In the genomic region with DNA sequence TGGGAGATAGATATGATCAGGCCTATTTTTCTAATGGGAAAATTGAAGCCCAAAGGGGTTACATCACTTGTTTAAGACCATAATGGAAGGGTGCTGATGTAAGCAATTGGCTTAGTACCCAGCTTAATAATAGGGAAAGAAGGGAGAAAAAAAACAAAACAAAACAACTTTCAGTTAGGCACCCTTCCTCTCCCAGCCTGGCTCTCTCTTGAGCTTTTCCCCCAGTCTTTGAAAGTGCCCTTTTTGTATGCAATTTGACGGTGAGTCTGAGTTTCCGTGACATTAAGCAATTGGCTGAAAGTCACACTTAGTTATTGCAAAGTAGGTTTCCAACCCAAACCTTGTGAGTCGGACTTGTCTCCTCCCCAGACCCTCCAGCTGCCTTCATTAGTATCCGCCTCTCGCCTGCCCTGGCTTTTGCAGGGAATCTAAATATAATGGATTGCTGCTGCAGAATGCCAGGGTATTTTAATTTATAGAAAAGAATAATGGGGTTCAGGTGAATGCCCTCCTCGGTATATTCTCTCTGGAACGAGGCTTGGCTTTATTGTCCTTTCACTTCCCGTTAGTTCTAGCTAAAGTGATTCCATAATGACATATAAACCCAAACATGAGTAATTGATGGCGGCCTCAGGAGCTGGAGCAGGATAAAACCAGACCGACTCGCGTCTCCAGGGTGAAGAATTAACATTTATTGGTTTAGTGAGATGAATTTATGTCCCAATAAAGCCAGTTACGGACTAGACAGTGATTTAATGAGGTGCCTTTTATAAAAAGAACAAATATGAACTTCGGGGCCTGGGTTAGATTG, we compare ENCODE assay signal across 15 mouse cellular contexts. TPM values are rescaled to one million over a fixed set of nuclear protein-coding genes. Genes with fewer than 3 reads are reported as not detected.
A peak's percentile ranks its signal among the peaks of the same experiment; 100 is the strongest.
DNase-seq lines count a peak whose midpoint lies in the region; ATAC-seq and TF ChIP-seq lines count a peak whose summit lies in the region.
"Had no signal": no experiment of that assay in that cellular context is flagged by ENCODE, and none has a peak within 500 bp of the region (broad histone marks: within the 10 kb centered on the region; RNA-seq: fewer than 3 reads in every experiment).

No protein-coding gene starts in this region.

- peaks cover 16% of the 10 kb centered on the region for H3K4me1 ChIP-seq in forebrain, embryonic 13.5 days
- H3K4me1 ChIP-seq in forebrain, postnatal 0 days (ENCODE audit: insufficient read depth), result no peaks in the 10 kb centered on the region
- H3K4me1 ChIP-seq in limb, embryonic 11.5 days (ENCODE audit: control insufficient read depth, insufficient read depth, low read length), result no peaks in the 10 kb centered on the region
- H3K4me1 ChIP-seq in limb, embryonic 10.5 days, result peaks cover 14% of the 10 kb centered on the region
- H3K4me1 ChIP-seq in neural tube, embryonic 15.5 days, result peaks cover 17% of the 10 kb centered on the region
- H3K4me1 ChIP-seq: heart, embryonic 10.5 days had no signal

- no peak for DNase-seq in forebrain, postnatal 0 days
- peak; percentile 35 for DNase-seq in limb, embryonic 11.5 days (ENCODE audit: low spot score)
- no peak for DNase-seq in limb, embryonic 10.5 days (ENCODE audit: low spot score)
- DNase-seq in hindlimb bud, embryonic 11.5 days (ENCODE audit: extremely low spot score, low read depth, low spot score), result peak; percentile 41
- no peak for DNase-seq in adrenal gland, postnatal 14 days
- no peak for DNase-seq in yolk sac, embryonic 10.5 days (ENCODE audit: low spot score)
- DNase-seq: liver; lung, adult 18-20 months; lung, postnatal 4 days had no signal

- H3K36me3 ChIP-seq in forebrain, embryonic 13.5 days (ENCODE audit: poor library complexity, severe bottlenecking), result no peaks in the 10 kb centered on the region
- no peaks in the 10 kb centered on the region for H3K36me3 ChIP-seq in forebrain, postnatal 0 days (ENCODE audit: insufficient read depth)
- H3K36me3 ChIP-seq in limb, embryonic 11.5 days (ENCODE audit: control insufficient read depth, insufficient read depth, low read length), result no peaks in the 10 kb centered on the region
- H3K36me3 ChIP-seq in limb, embryonic 10.5 days, result no peaks in the 10 kb centered on the region
- no peaks in the 10 kb centered on the region for H3K36me3 ChIP-seq in neural tube, embryonic 15.5 days
- H3K36me3 ChIP-seq: heart, embryonic 10.5 days; midbrain, embryonic 13.5 days had no signal

- H3K27me3 ChIP-seq in forebrain, embryonic 13.5 days, result no peaks in the 10 kb centered on the region
- no peaks in the 10 kb centered on the region for H3K27me3 ChIP-seq in forebrain, postnatal 0 days (ENCODE audit: insufficient read depth, low read length)
- no peaks in the 10 kb centered on the region for H3K27me3 ChIP-seq in limb, embryonic 11.5 days (ENCODE audit: control insufficient read depth, insufficient read depth, low read length)
- H3K27me3 ChIP-seq in limb, embryonic 10.5 days (ENCODE audit: low read depth, poor library complexity, severe bottlenecking), result no peaks in the 10 kb centered on the region
- no peaks in the 10 kb centered on the region for H3K27me3 ChIP-seq in neural tube, embryonic 15.5 days (replicated peaks)
- H3K27me3 ChIP-seq: midbrain, embryonic 13.5 days had no signal

- H3K4me3 ChIP-seq in forebrain, embryonic 13.5 days, result no peak overlapping the region
- H3K4me3 ChIP-seq in forebrain, postnatal 0 days (ENCODE audit: low read depth, low read length), result no peak overlapping the region
- H3K4me3 ChIP-seq in limb, embryonic 11.5 days (ENCODE audit: low read depth, low read length), result no peak overlapping the region
- H3K4me3 ChIP-seq in limb, embryonic 10.5 days, result no peak overlapping the region
- H3K4me3 ChIP-seq in neural tube, embryonic 15.5 days (replicated peaks), result no peak overlapping the region
- H3K4me3 ChIP-seq: heart, embryonic 10.5 days; midbrain, embryonic 13.5 days had no signal

- H3K27ac ChIP-seq in forebrain, embryonic 13.5 days, result no peak overlapping the region
- no peak overlapping the region for H3K27ac ChIP-seq in forebrain, postnatal 0 days (ENCODE audit: low read depth, low read length)
- H3K27ac ChIP-seq in limb, embryonic 11.5 days (replicated peaks; ENCODE audit: low read depth, low read length), result no peak overlapping the region
- H3K27ac ChIP-seq in limb, embryonic 10.5 days, result no peak overlapping the region
- 0 out of 2 replicates have a peak overlapping the region, but pooled peaks have one; percentile 49 for H3K27ac ChIP-seq in neural tube, embryonic 15.5 days (replicated peaks)
- H3K27ac ChIP-seq: heart, embryonic 10.5 days; midbrain, embryonic 13.5 days had no signal

- H3K9me3 ChIP-seq in forebrain, embryonic 13.5 days (replicated peaks), result no peaks in the 10 kb centered on the region
- H3K9me3 ChIP-seq in forebrain, postnatal 0 days (ENCODE audit: low read length), result no peaks in the 10 kb centered on the region
- no peaks in the 10 kb centered on the region for H3K9me3 ChIP-seq in limb, embryonic 11.5 days (ENCODE audit: control insufficient read depth, low read length)
- no peaks in the 10 kb centered on the region for H3K9me3 ChIP-seq in limb, embryonic 10.5 days (replicated peaks)
- H3K9me3 ChIP-seq in neural tube, embryonic 15.5 days (replicated peaks), result no peaks in the 10 kb centered on the region
- H3K9me3 ChIP-seq: heart, embryonic 10.5 days; midbrain, embryonic 13.5 days had no signal

- peak; percentile 71 for ATAC-seq in forebrain, embryonic 13.5 days
- ATAC-seq in forebrain, postnatal 0 days, result no peak
- ATAC-seq in limb, embryonic 11.5 days (ENCODE audit: insufficient number of reproducible peaks, low FRiP score, low TSS enrichment, low read depth), result peak; percentile 62; the same call in 1 of the 2 replicates
- ATAC-seq in neural tube, embryonic 15.5 days (ENCODE audit: low FRiP score), result no peak
- ATAC-seq: activated CD4-positive, CD25-positive, alpha-beta regulatory T cell, adult 4 months; midbrain, embryonic 13.5 days had no signal

- no peak overlapping the region for H3K9ac ChIP-seq in forebrain, embryonic 13.5 days
- no peak overlapping the region for H3K9ac ChIP-seq in forebrain, postnatal 0 days
- H3K9ac ChIP-seq in limb, embryonic 11.5 days (ENCODE audit: low read length), result no peak overlapping the region
- H3K9ac ChIP-seq in neural tube, embryonic 15.5 days (replicated peaks), result no peak overlapping the region
- H3K9ac ChIP-seq: midbrain, embryonic 13.5 days had no signal

- H3K4me2 ChIP-seq in forebrain, embryonic 13.5 days, result no peak overlapping the region
- no peak overlapping the region for H3K4me2 ChIP-seq in forebrain, postnatal 0 days (ENCODE audit: low read depth)
- H3K4me2 ChIP-seq in limb, embryonic 11.5 days (ENCODE audit: low read depth, severe bottlenecking), result no peak overlapping the region
- H3K4me2 ChIP-seq in neural tube, embryonic 15.5 days, result no peak overlapping the region
- H3K4me2 ChIP-seq: midbrain, embryonic 13.5 days had no signal

- TF ChIP-seq CTCF in forebrain, postnatal 0 days (IDR thresholded peaks at IDR 0.05; ENCODE audit: low read depth), result no peak

- 48% methylated on average over 14 of the region's 14 CpGs for WGBS in forebrain, embryonic 13.5 days
- 40% methylated on average over 14 of the region's 14 CpGs for WGBS in forebrain, postnatal 0 days
- WGBS in limb, embryonic 11.5 days, result 32% methylated on average over 14 of the region's 14 CpGs
- WGBS in limb, embryonic 10.5 days, result 64% methylated on average over 14 of the region's 14 CpGs
- WGBS in neural tube, embryonic 15.5 days, result 20% methylated on average over 14 of the region's 14 CpGs

RNA-seq across cellular contexts. Expression of a gene that starts 12.7 kb away (rescaled TPM):
- polyA plus RNA-seq in forebrain, embryonic 13.5 days (2015; fragmentation: Nextera tagmentation; extraction: Ambion mirVana), result 0.56 and 0.62 TPM in 2 replicates
- total RNA-seq in forebrain, postnatal 0 days (2014; rRNA removed), result 1.7 and 2.5 TPM in 2 replicates
- 1.7 and 2.3 TPM in 2 replicates for polyA plus RNA-seq in forebrain, postnatal 0 days (2015; fragmentation: Nextera tagmentation; extraction: Ambion mirVana)
- polyA plus RNA-seq in limb, embryonic 11.5 days (2014; fragmentation: Nextera tagmentation; extraction: Ambion mirVana), result 0.33 and 0.55 TPM in 2 replicates
- 0.16 TPM in 1 of 2 replicates, not detected in the other for polyA plus RNA-seq in limb, embryonic 10.5 days (2016; fragmentation: Nextera tagmentation; extraction: Ambion mirVana)
- polyA plus RNA-seq in neural tube, embryonic 15.5 days (2015; fragmentation: Nextera tagmentation; extraction: Ambion mirVana), result 0.86 and 3.0 TPM in 2 replicates
- total RNA-seq in adrenal gland, postnatal 14 days (2021), result 0.33 and 0.34 TPM in 2 replicates
- total RNA-seq: gastrocnemius, postnatal 14 days had no signal
- polyA plus RNA-seq: activated CD4-positive, CD25-positive, alpha-beta regulatory T cell, adult 4 months had no signal

Comparison
In these comparisons a context has a peak if more than half of its experiments do, and no peak if none do; other contexts are left out.
1. ATAC-seq: peak in forebrain, embryonic 13.5 days (single experiment) and limb, embryonic 11.5 days (single experiment); none in forebrain, postnatal 0 days (single experiment) and neural tube, embryonic 15.5 days (single experiment).
2. DNase-seq: peak in limb, embryonic 11.5 days (single experiment) and hindlimb bud, embryonic 11.5 days (single experiment); none in forebrain, postnatal 0 days (single experiment), limb, embryonic 10.5 days (single experiment), adrenal gland, postnatal 14 days (single experiment) and yolk sac, embryonic 10.5 days (single experiment).